Mouse (Mus musculus): ENCODE data around the gene Eif5.

DNA sequence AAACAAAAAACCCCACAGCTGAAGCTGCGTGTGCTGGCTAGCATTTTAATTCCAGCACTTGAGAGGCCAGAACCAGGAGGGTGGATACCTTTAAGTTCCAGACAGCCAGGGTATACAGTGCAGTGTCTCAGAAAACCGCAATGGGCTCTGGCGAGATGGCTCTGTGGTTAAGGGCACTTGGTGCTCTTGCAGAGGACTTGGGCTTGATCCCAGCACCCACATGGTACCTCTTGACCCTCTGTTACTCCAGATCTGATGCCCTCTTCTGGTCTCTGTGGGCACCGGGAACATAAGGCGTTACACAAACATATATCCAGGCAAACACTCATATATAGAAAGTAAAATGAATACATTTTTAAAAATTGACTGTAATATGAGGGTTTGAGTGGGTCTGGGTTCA lies 27.5 kb downstream of the Eif5 start:
- TF ChIP-seq CTCF (IDR thresholded peaks at IDR 0.05; ENCODE audit: extremely low read depth, insufficient read depth, insufficient read length, insufficient replicate concordance), result no peak
- no peak for TF ChIP-seq POLR2A (IDR thresholded peaks at IDR 0.05; ENCODE audit: low read depth, low read length)
